Mouse (Mus musculus) CH12.LX (cell line): ENCODE measurements around the gene Stn1.

ENCODE experiments used
- JUND ChIP-seq: conservative IDR thresholded peaks from 2 replicates; pipeline ENCODE4 v1.6.1; 2011; ENCODE audit warnings: low read depth, low read length, improper control_type of control experiment
- KAT2A ChIP-seq: IDR thresholded peaks from 2 replicates; pipeline ENCODE4 v1.6.1; 2012; ENCODE audit warnings: low read length, improper control_type of control experiment, inconsistent platforms; ENCODE audit not compliant: insufficient replicate concordance
- MAFK ChIP-seq: IDR thresholded peaks from 2 replicates; pipeline ENCODE4 v1.6.1; 2011; ENCODE audit warnings: low read length, improper control_type of control experiment; ENCODE audit not compliant: insufficient replicate concordance
- NELFE ChIP-seq: IDR thresholded peaks from 2 replicates; pipeline ENCODE4 v1.6.1; 2011; ENCODE audit warnings: low read depth, low read length, improper control_type of control experiment
- POLR2A ChIP-seq: IDR thresholded peaks from 2 replicates; pipeline ENCODE4 v1.6.1; 2011; ENCODE audit warnings: low read depth, mild to moderate bottlenecking, improper control_type of control experiment, low read length
- TBP ChIP-seq: conservative IDR thresholded peaks from 2 replicates; pipeline ENCODE4 v1.6.1; 2011; ENCODE audit warnings: low read depth, low read length, improper control_type of control experiment
- TCF12 ChIP-seq: IDR thresholded peaks from 2 replicates; pipeline ENCODE4 v1.6.1; 2014; ENCODE audit warnings: low read depth, mild to moderate bottlenecking, inconsistent platforms, low read length, improper control_type of control experiment
- USF1 ChIP-seq: IDR thresholded peaks from 2 replicates; pipeline ENCODE4 v1.6.1; 2014; ENCODE audit warnings: low read depth, mild to moderate bottlenecking, inconsistent platforms, low read length, improper control_type of control experiment
- ZC3H11A ChIP-seq: IDR thresholded peaks from 2 replicates; pipeline ENCODE4 v1.6.1; 2012; ENCODE audit warnings: low read depth, mild to moderate bottlenecking, inconsistent platforms, low read length, improper control_type of control experiment
- ZMIZ1 ChIP-seq: IDR thresholded peaks from 2 replicates; pipeline ENCODE4 v1.6.1; 2012; ENCODE audit warnings: low read depth, mild to moderate bottlenecking, inconsistent platforms, low read length, improper control_type of control experiment

DNA sequence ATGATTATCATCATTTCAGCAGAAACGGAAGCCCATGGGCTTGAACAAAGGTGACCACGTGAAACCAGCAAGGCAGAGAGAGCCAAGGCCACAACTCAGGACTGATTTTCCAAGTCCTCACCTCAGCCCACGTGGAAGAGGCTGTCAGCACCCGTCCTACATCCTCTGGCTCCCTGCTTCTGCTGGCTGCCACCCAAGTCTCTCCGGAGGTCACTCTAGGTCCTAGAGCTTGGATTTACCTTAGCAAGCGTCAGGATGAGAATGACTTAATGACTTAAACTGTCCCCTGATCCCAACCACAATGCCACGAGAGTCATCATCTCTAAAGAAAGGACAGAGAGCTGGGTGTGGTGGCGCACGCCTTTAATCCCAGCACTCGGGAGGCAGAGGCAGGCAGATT, 84.6 kb downstream of the Stn1 start:
- TF ChIP-seq JUND: no peak
- TF ChIP-seq POLR2A: no peak
- TF ChIP-seq TBP: no peak
- no peak for TF ChIP-seq ZC3H11A
- TF ChIP-seq MAFK: no peak
- no peak for TF ChIP-seq ZMIZ1
- TF ChIP-seq USF1: no peak
- TF ChIP-seq KAT2A: no peak
- TF ChIP-seq NELFE: no peak
- TF ChIP-seq TCF12: no peak
